Mouse (Mus musculus) MEL (cell line): ENCODE results near the gene Emsy. TPM values are rescaled to one million over a fixed set of nuclear protein-coding genes. Genes with fewer than 3 reads are reported as not detected.

Source experiments
- DNase-seq: peaks from one replicate; pipeline ENCODE4 v3.0.0; 2011; ENCODE audit warnings: low read depth, low spot score
- H3K27ac ChIP-seq: 2 replicates; pipeline ENCODE4 v1.5.1; 2012; ENCODE audit warnings: low read depth, mild to moderate bottlenecking, control low read depth, low read length, moderate library complexity; ENCODE audit not compliant: control insufficient read depth
- H3K27me3 ChIP-seq, 2 experiments: fragments of 150-350 bp in 1 of 2; sonication (generic) in 1 of 2; 2 replicates each; pipeline ENCODE4 v1.6.1; 2012; ENCODE audit warnings: low read length in 2 of 2, mild to moderate bottlenecking in 2 of 2, improper control_type of control experiment in 1 of 2, moderate library complexity in 1 of 2; ENCODE audit not compliant: insufficient read depth in 2 of 2, control insufficient read depth in 1 of 2
- H3K36me3 ChIP-seq, 2 experiments: 2 replicates each; pipeline ENCODE4 v1.6.1; 2012 to 2014; ENCODE audit warnings: low read length in 2 of 2, improper control_type of control experiment in 1 of 2, inconsistent platforms in 1 of 2, mild to moderate bottlenecking in 1 of 2; ENCODE audit not compliant: insufficient read depth in 2 of 2, control insufficient read depth in 1 of 2
- H3K4me1 ChIP-seq, 2 experiments: fragments of 150-350 bp in 1 of 2; sonication (generic) in 1 of 2; 2 replicates each; pipeline ENCODE4 v1.6.1; 2012; ENCODE audit warnings: low read length in 2 of 2, improper control_type of control experiment in 1 of 2, mild to moderate bottlenecking in 1 of 2; ENCODE audit not compliant: insufficient read depth in 2 of 2, control insufficient read depth in 1 of 2
- H3K4me3 ChIP-seq, 2 experiments: fragments of 150-350 bp in 1 of 2; sonication (generic) in 1 of 2; 2 replicates each; pipeline ENCODE4 v1.5.1; 2012; ENCODE audit warnings: low read depth in 2 of 2, low read length in 2 of 2, mild to moderate bottlenecking in 2 of 2, moderate library complexity in 2 of 2, control low read depth in 1 of 2, improper control_type of control experiment in 1 of 2; ENCODE audit not compliant: control insufficient read depth in 1 of 2, insufficient read depth in 1 of 2
- H3K79me2 ChIP-seq: 2 replicates; pipeline ENCODE4 v1.6.1; 2012; ENCODE audit warnings: mild to moderate bottlenecking, low read length, moderate library complexity; ENCODE audit not compliant: control insufficient read depth, poor library complexity, insufficient read depth
- H3K9ac ChIP-seq: 2 replicates; pipeline ENCODE4 v1.6.1; 2012; ENCODE audit warnings: low read depth, mild to moderate bottlenecking, control low read depth, low read length, moderate library complexity; ENCODE audit not compliant: control insufficient read depth, poor library complexity, severe bottlenecking
- H3K9me3 ChIP-seq: fragments of 150-350 bp; sonication (generic); replicated peaks from 2 replicates; pipeline ENCODE4 v1.6.1; 2012; ENCODE audit warnings: mild to moderate bottlenecking, low read length, improper control_type of control experiment, moderate library complexity; ENCODE audit not compliant: insufficient read depth
- E2F4 ChIP-seq: IDR thresholded peaks from 2 replicates; pipeline ENCODE4 v1.6.1; 2011; ENCODE audit warnings: low read depth, low read length, improper control_type of control experiment, borderline replicate concordance
- ELF1 ChIP-seq: IDR thresholded peaks from 2 replicates; pipeline ENCODE4 v1.6.1; 2014; ENCODE audit warnings: low read depth, mild to moderate bottlenecking, inconsistent platforms, low read length, improper control_type of control experiment, moderate library complexity
- EP300 ChIP-seq, 2 experiments: IDR thresholded peaks; 2 replicates each; pipeline ENCODE4 v1.6.1; 2011; ENCODE audit warnings: improper control_type of control experiment in 2 of 2, low read length in 2 of 2, low read depth in 1 of 2, mild to moderate bottlenecking in 1 of 2
- GATA1 ChIP-seq: IDR thresholded peaks from 2 replicates; pipeline ENCODE4 v1.6.1; 2011; ENCODE audit warnings: low read depth, low read length, improper control_type of control experiment
- MAFK ChIP-seq: IDR thresholded peaks from 2 replicates; pipeline ENCODE4 v1.6.1; 2011; ENCODE audit warnings: low read depth, mild to moderate bottlenecking, low read length, improper control_type of control experiment, borderline replicate concordance
- MAZ ChIP-seq: IDR thresholded peaks from 2 replicates; pipeline ENCODE4 v1.6.1; 2012; ENCODE audit warnings: low read depth, mild to moderate bottlenecking, inconsistent platforms, low read length, improper control_type of control experiment
- MXI1 ChIP-seq: IDR thresholded peaks from 2 replicates; pipeline ENCODE4 v1.6.1; 2011; ENCODE audit warnings: mild to moderate bottlenecking, low read depth, low read length, improper control_type of control experiment
- MYB ChIP-seq: IDR thresholded peaks from 2 replicates; pipeline ENCODE4 v1.6.1; 2011; ENCODE audit warnings: mild to moderate bottlenecking, low read depth, low read length, improper control_type of control experiment
- MYC ChIP-seq: IDR thresholded peaks from 2 replicates; pipeline ENCODE4 v1.6.1; 2011; ENCODE audit warnings: low read depth, mild to moderate bottlenecking, low read length, improper control_type of control experiment, moderate library complexity
- POLR2AphosphoS2 ChIP-seq: IDR thresholded peaks from 2 replicates; pipeline ENCODE4 v1.6.1; 2011; ENCODE audit warnings: low read length, improper control_type of control experiment
- POLR2AphosphoS5 ChIP-seq: IDR thresholded peaks from 2 replicates; pipeline ENCODE4 v1.6.1; 2012; ENCODE audit warnings: low read depth, borderline replicate concordance, mild to moderate bottlenecking, inconsistent platforms, low read length, moderate library complexity, mixed read lengths
- SIN3A ChIP-seq: IDR thresholded peaks from 2 replicates; pipeline ENCODE4 v1.6.1; 2012; ENCODE audit warnings: low read length, improper control_type of control experiment, inconsistent platforms
- SMC3 ChIP-seq: IDR thresholded peaks from 2 replicates; pipeline ENCODE4 v1.6.1; 2011; ENCODE audit warnings: low read depth, low read length, improper control_type of control experiment
- UBTF ChIP-seq: IDR thresholded peaks from 2 replicates; pipeline ENCODE4 v1.6.1; 2012; ENCODE audit warnings: low read depth, mild to moderate bottlenecking, inconsistent platforms, low read length, improper control_type of control experiment, moderate library complexity, borderline replicate concordance; ENCODE audit not compliant: insufficient read depth
- USF2 ChIP-seq, 2 experiments: IDR thresholded peaks; 2 replicates each; pipeline ENCODE4 v1.6.1; 2011 to 2012; ENCODE audit warnings: improper control_type of control experiment in 2 of 2, low read length in 2 of 2, borderline replicate concordance in 1 of 2, inconsistent platforms in 1 of 2, low read depth in 1 of 2, mild to moderate bottlenecking in 1 of 2; ENCODE audit not compliant: insufficient read depth in 1 of 2
- ZMIZ1 ChIP-seq: IDR thresholded peaks from 2 replicates; pipeline ENCODE4 v1.6.1; 2012; ENCODE audit warnings: low read depth, mild to moderate bottlenecking, inconsistent platforms, low read length, improper control_type of control experiment, moderate library complexity
- ZNF384 ChIP-seq: IDR thresholded peaks from 2 replicates; pipeline ENCODE4 v1.6.1; 2012; ENCODE audit warnings: low read depth, mild to moderate bottlenecking, inconsistent platforms, low read length, improper control_type of control experiment
- polyA plus RNA-seq, 2 experiments: library from polyadenylated mRNA; stranded (reverse) in 1 of 2; unstranded in 1 of 2; fragments of >175 nt in 1 of 2; fragments of >200 nt in 1 of 2; gene quantifications; 2 replicates each; pipeline versions ENCODE4 v1.2.1 to v1.2.4; 2012; ENCODE audit warnings: low replicate concordance in 2 of 2, low read depth in 1 of 2; ENCODE audit not compliant: insufficient read length in 2 of 2, insufficient read depth in 1 of 2, missing spikeins in 1 of 2
- total RNA-seq: library from RNA; depleted of rRNA; stranded (reverse); fragments of 300-350 nt; gene quantifications from 2 replicates; pipeline ENCODE4 v1.2.3, GENCODE M21; 2012

Emsy gene
- total and polyA plus RNA-seq, 3 experiments = 10.2 to 24.1 TPM; not detected in 1

- Histone ChIP-seq H3K9ac (no peak overlapping the region), H3K79me2 (no peaks in the 10 kb centered on the region), H3K36me3 (no peaks in the 10 kb centered on the region), H3K9me3 (no peaks in the 10 kb centered on the region), H3K4me3 (no peak overlapping the region), H3K4me1 (no peaks in the 10 kb centered on the region), H3K27ac (no peak overlapping the region), H3K27me3 (peaks cover 2% of the 10 kb centered on the region in 2 experiments; a peak in 2 of 4 replicates)
- TF ChIP-seq SIN3A = no peak
- no peak for TF ChIP-seq MYC
- TF ChIP-seq UBTF = no peak
- TF ChIP-seq MAZ = no peak
- no peak for TF ChIP-seq ELF1
- no peak for TF ChIP-seq MXI1
- no peak for TF ChIP-seq POLR2AphosphoS5
- no peak for TF ChIP-seq MYB
- TF ChIP-seq GATA1 = no peak
- no peak for TF ChIP-seq E2F4
- TF ChIP-seq EP300 (IDR thresholded peaks at IDR 0.05; ENCODE audit: low read depth in 1 of 2, low read length in 2 of 2) = no peak
- no peak for TF ChIP-seq USF2 (IDR thresholded peaks at IDR 0.05; ENCODE audit: borderline replicate concordance in 1 of 2, insufficient read depth in 1 of 2, low read depth in 1 of 2, low read length in 2 of 2)
- no peak for TF ChIP-seq POLR2AphosphoS2
- TF ChIP-seq MAFK = no peak
- no peak for DNase-seq
Measured at GRCm38 (mm10) chr7:98680691-98681090, 24.1 kb upstream of the Emsy start.

GRCm38 (mm10) chr7:98678441-98678840, 21.9 kb upstream of the Emsy start:
- H3K79me2 ChIP-seq = no peaks in the 10 kb centered on the region
- no peaks in the 10 kb centered on the region for H3K9me3 ChIP-seq
- no peak for TF ChIP-seq POLR2AphosphoS5
- TF ChIP-seq E2F4 = no peak
- TF ChIP-seq ZMIZ1 = no peak
- no peak for TF ChIP-seq SMC3
- no peak for TF ChIP-seq ZNF384
- no peak for TF ChIP-seq MAZ
- H3K27ac ChIP-seq = no peak overlapping the region
- H3K27me3 ChIP-seq = peaks cover 2% of the 10 kb centered on the region in 2 experiments; a peak in 2 of 4 replicates
- peaks cover 0 to 7% of the 10 kb centered on the region in 2 experiments; a peak in 1 of 4 replicates for H3K4me1 ChIP-seq
- H3K4me3 ChIP-seq = no peak overlapping the region
- H3K36me3 ChIP-seq = peaks cover 0 to 6% of the 10 kb centered on the region in 2 experiments; a peak in 2 of 4 replicates
- no peak for DNase-seq
- H3K9ac ChIP-seq = no peak overlapping the region
